Mouse (Mus musculus) spleen, adult 12 weeks (tissue): ENCODE data around the gene Dedd2.

Experiments
- DNase-seq: peaks from one replicate; pipeline ENCODE4 v3.0.0; 2022; ENCODE audit warnings: low spot score

Gene Dedd2

GRCm38 (mm10) chr7:25218705-25219415, 1.6 kb downstream of the Dedd2 start:
- DNase-seq, result peak; percentile 51

- no peak for DNase-seq
Measured at GRCm38 (mm10) chr7:25217653-25218395, 2.6 kb downstream of the Dedd2 start.

GRCm38 (mm10) chr7:25214172-25214571, 6.2 kb downstream of the Dedd2 start:
- DNase-seq, result no peak

GRCm38 (mm10) chr7:25213099-25213498, 7.3 kb downstream of the Dedd2 start:
- DNase-seq, result no peak

- DNase-seq, result no peak
Measured at GRCm38 (mm10) chr7:25210482-25210881, 9.9 kb downstream of the Dedd2 start.

- DNase-seq, result no peak
Measured at GRCm38 (mm10) chr7:25209161-25209622, 11.2 kb downstream of the Dedd2 start.

- DNase-seq, result no peak
Measured at GRCm38 (mm10) chr7:25206094-25206830, 14.2 kb downstream of the Dedd2 start.

- DNase-seq, result no peak
Measured at GRCm38 (mm10) chr7:25205355-25206093, 14.9 kb downstream of the Dedd2 start.

GRCm38 (mm10) chr7:25203624-25204023, 16.8 kb downstream of the Dedd2 start:
- no peak for DNase-seq

GRCm38 (mm10) chr7:25197384-25198018, 22.9 kb downstream of the Dedd2 start:
- DNase-seq, result no peak

- no peak for DNase-seq
Measured at GRCm38 (mm10) chr7:25196107-25196506, 24.3 kb downstream of the Dedd2 start.

GRCm38 (mm10) chr7:25195148-25195547, 25.3 kb downstream of the Dedd2 start:
- no peak for DNase-seq

GRCm38 (mm10) chr7:25192110-25192509, 28.3 kb downstream of the Dedd2 start:
- DNase-seq, result no peak

- DNase-seq, result no peak
Measured at GRCm38 (mm10) chr7:25190806-25191205, 29.6 kb downstream of the Dedd2 start.

GRCm38 (mm10) chr7:25187662-25188650, 32.5 kb downstream of the Dedd2 start:
- DNase-seq, result peak; percentile 77

GRCm38 (mm10) chr7:25184091-25184490, 36.3 kb downstream of the Dedd2 start:
- no peak for DNase-seq

GRCm38 (mm10) chr7:25181814-25182213, 38.6 kb downstream of the Dedd2 start:
- no peak for DNase-seq

- DNase-seq, result no peak
Measured at GRCm38 (mm10) chr7:25181331-25181790, 39.1 kb downstream of the Dedd2 start.

GRCm38 (mm10) chr7:25180512-25180911, 39.9 kb downstream of the Dedd2 start:
- no peak for DNase-seq

- DNase-seq, result no peak
Measured at GRCm38 (mm10) chr7:25179606-25180161, 40.7 kb downstream of the Dedd2 start, which contains the start of gene Pou2f2. Gene Pou2f2, minus strand, starts transcription at chr7:25179726.
